Mouse (Mus musculus) G1E (cell line): Measurements from ENCODE around the gene Fam19a5.

Experiments
- CTCF ChIP-seq: IDR thresholded peaks from 2 replicates; pipeline ENCODE4 v1.5.1; 2012; ENCODE audit warnings: low read depth, low read length, inconsistent platforms, mixed read lengths
- GATA2 ChIP-seq: IDR thresholded peaks from 2 replicates; pipeline ENCODE4 v1.6.1; 2012; ENCODE audit warnings: low read depth, low read length, inconsistent platforms, borderline replicate concordance
- TAL1 ChIP-seq: conservative IDR thresholded peaks from 2 replicates; pipeline ENCODE4 v1.6.1; 2012; ENCODE audit warnings: low read depth, low read length, inconsistent platforms, mixed read lengths

DNA sequence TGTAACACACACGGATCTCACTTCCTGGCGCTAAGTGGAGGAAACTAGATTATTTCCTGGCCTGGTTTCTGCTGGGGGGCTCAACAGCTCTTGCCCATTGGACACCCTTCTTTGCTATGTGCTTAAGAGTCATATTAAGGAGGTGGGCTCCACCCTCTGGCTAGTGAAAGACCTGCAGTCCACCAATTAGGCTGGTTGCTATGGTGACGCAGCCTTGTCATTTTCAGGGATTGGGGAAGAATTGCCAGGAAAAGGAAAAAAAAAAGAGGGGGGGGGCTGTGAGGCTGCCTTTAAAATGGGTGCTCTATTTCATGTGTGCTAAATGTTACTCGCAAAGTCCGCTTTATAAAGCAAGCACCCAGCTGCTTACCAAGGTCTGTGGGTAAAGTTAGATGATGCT is 2.9 kb downstream of the Fam19a5 start:
- TF ChIP-seq CTCF (no peak), GATA2 (no peak), TAL1 (no peak)
